Mouse (Mus musculus) megakaryocyte, embryonic 14.5 days (primary cell): ENCODE results near the gene Btbd1. TPM values are rescaled to one million over a fixed set of nuclear protein-coding genes. Genes with fewer than 3 reads are reported as not detected.

Experiments used
- H3K27me3 ChIP-seq: replicated peaks from 2 replicates; pipeline ENCODE3; 2012; ENCODE audit warnings: inconsistent platforms
- H3K36me3 ChIP-seq: replicated peaks from 2 replicates; pipeline ENCODE3; 2012; ENCODE audit warnings: low read length, inconsistent platforms, mixed read lengths
- H3K4me1 ChIP-seq: 2 replicates; pipeline ENCODE4 v1.6.1; 2012; ENCODE audit warnings: inconsistent platforms
- H3K4me3 ChIP-seq: replicated peaks from 2 replicates; pipeline ENCODE3; 2012; ENCODE audit warnings: moderate library complexity, mild to moderate bottlenecking, inconsistent platforms
- H3K9me3 ChIP-seq: 2 replicates; pipeline ENCODE4 v1.6.1; 2012; ENCODE audit warnings: inconsistent platforms
- FLI1 ChIP-seq: IDR thresholded peaks from 2 replicates; pipeline ENCODE4 v1.6.1; 2012; ENCODE audit warnings: low read length, inconsistent platforms, mixed read lengths
- GATA1 ChIP-seq: IDR thresholded peaks from 3 replicates; pipeline ENCODE4 v1.6.1; 2012; ENCODE audit warnings: mixed read lengths, low read length, inconsistent platforms, borderline replicate concordance
- polyA plus RNA-seq: library from polyadenylated mRNA; stranded (reverse); fragments of >175 nt; gene quantifications from 2 replicates; pipeline ENCODE4 v1.2.3, GENCODE M21; 2012; ENCODE audit warnings: low replicate concordance; ENCODE audit not compliant: insufficient read depth

Gene Btbd1
- polyA plus RNA-seq, 1 experiment = 5.8 TPM

GRCm38 (mm10) chr7:81747956-81748355, 81.3 kb downstream of the Btbd1 start:
- H3K4me1 ChIP-seq = peaks cover 17% of the 10 kb centered on the region
- peaks cover 4% of the 10 kb centered on the region for H3K9me3 ChIP-seq
- H3K4me3 ChIP-seq = no peak overlapping the region
- H3K36me3 ChIP-seq = no peaks in the 10 kb centered on the region
- TF ChIP-seq FLI1 (no peak), GATA1 (no peak)
- H3K27me3 ChIP-seq = no peaks in the 10 kb centered on the region

DNA sequence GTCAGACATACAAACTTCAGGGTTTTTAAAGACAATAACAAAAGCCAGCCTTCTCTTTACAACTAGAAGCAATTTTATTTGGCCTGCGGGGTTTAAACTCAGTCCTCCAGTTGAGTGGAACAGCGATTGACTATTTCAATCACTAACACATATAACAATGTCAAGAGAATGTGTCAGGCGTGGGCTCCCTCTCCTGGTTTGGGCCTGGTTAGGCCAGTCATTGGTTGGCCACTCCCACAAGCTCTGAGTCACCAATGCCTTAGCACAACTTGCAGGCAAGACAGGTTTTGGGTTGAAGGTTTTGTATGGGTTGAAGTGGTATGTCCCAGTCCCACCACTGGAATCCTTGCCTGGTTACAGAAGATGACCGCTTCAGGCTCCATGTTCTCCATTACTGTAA, 85.1 kb downstream of the Btbd1 start:
- Histone ChIP-seq H3K27me3 (no peaks in the 10 kb centered on the region), H3K4me3 (no peak overlapping the region), H3K4me1 (peaks cover 20% of the 10 kb centered on the region), H3K36me3 (no peaks in the 10 kb centered on the region), H3K9me3 (peaks cover 9% of the 10 kb centered on the region)
- TF ChIP-seq GATA1 (no peak), FLI1 (no peak)

Other genes with a start within 250 kb of the Btbd1 start
- 1.3 and 4.4 TPM in 2 replicates for gene Homer2, start 121.9 kb downstream of the Btbd1 start, polyA plus RNA-seq
- gene Ramac, start 66.5 kb downstream of the Btbd1 start, polyA plus RNA-seq = 2.4 and 17.2 TPM in 2 replicates
- 33.8 TPM in 1 of 2 replicates, not detected in the other for gene 3110040N11Rik, start 40.0 kb downstream of the Btbd1 start, polyA plus RNA-seq
- not detected in 2 replicates for gene Gm10160, start 26.4 kb upstream of the Btbd1 start, polyA plus RNA-seq
- 4.9 and 15.9 TPM in 2 replicates for gene Tm6sf1, start 29.6 kb upstream of the Btbd1 start, polyA plus RNA-seq
- 0.57 TPM in 1 of 2 replicates, not detected in the other for gene Hdgfl3, start 105.0 kb upstream of the Btbd1 start, polyA plus RNA-seq
- gene Bnc1, start 162.9 kb upstream of the Btbd1 start, polyA plus RNA-seq = not detected in 2 replicates